Mouse (Mus musculus): ENCODE measurements around the gene Plekha7.

- TF ChIP-seq CTCF (IDR thresholded peaks at IDR 0.05; ENCODE audit: insufficient read depth, low read depth, low read length) (no peak), POLR2A (IDR thresholded peaks at IDR 0.05; ENCODE audit: insufficient read depth, low read depth, low read length) (no peak)
Observed at GRCm38 (mm10) chr7:116120737-116121136, 187.4 kb downstream of the Plekha7 start.

All from olfactory bulb, adult 2 months (tissue).